Mouse (Mus musculus) spleen, adult 18-20 months (tissue): Measurements from ENCODE around the gene Sowaha.

Experiments
- DNase-seq, 2 experiments: peaks; one replicate each; pipeline ENCODE4 v3.0.0; 2022; ENCODE audit warnings: mixed read lengths in 2 of 2

Sowaha gene

DNA sequence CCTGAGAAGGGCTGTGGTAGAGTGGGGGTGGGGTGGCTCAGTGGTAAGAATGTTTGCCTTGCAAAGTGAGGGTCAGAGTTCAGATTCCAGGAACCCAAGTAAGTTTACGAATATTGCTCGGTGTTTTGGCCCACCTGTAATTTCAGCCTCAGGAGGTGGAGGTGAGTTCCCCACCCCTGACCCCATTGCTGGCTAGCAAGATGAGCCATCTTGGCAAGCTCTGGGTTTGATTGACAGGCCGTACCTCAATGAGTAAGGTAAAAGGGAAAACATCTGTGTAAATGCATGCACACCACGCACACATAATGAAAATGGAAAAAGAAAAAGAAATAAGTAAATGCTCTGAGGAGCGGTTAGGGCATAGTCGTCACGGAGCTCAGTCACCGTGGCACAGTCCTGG is 24.3 kb upstream of the Sowaha start:
- no peak for DNase-seq

- no peak for DNase-seq
Measured at GRCm38 (mm10) chr11:53503738-53504137, 23.7 kb upstream of the Sowaha start.

- DNase-seq = no peak
Measured at GRCm38 (mm10) chr11:53502039-53502765, 22.1 kb upstream of the Sowaha start.

- no peak for DNase-seq
Measured at GRCm38 (mm10) chr11:53500569-53500968, 20.5 kb upstream of the Sowaha start.

DNA sequence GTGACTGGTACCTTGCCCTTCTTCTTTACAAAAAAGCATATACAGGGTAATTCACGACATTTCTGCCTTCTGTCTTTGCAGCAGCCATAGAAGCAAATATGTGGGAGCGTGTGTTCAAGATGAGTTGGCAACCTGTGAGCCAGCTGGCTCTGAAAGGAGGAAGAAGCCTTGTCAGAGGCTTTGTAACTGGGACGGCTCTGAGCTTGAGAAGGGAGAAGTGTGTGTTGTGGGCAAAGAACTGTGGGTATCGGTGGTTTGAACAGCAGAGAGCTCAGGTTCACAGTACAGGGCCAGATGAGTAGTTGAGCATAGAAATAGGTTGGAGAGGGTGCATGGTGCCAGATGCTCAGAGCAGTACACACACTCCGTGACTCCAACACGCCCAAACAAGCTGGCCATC is 16.9 kb upstream of the Sowaha start:
- no peak for DNase-seq

DNA sequence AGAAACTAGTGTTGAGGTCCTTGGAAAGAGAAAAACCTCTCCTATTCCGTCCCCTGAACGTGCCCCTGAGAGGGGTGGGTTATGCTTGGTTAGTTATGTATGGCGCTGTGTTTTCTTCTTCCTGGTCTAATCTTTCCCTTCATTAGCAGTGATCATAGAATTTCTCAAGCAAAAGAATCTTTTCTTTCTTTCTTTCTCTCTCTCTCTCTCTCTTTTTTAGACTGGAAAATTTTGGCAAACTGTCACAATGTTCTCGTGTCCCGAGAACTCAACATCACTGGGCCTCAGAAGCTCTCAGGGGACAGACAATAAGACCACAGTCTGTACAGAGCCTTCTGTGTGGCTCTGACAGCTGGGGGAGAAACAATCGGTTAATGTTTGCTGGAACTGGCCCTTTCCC is 15.3 kb upstream of the Sowaha start:
- DNase-seq = no peak

DNA sequence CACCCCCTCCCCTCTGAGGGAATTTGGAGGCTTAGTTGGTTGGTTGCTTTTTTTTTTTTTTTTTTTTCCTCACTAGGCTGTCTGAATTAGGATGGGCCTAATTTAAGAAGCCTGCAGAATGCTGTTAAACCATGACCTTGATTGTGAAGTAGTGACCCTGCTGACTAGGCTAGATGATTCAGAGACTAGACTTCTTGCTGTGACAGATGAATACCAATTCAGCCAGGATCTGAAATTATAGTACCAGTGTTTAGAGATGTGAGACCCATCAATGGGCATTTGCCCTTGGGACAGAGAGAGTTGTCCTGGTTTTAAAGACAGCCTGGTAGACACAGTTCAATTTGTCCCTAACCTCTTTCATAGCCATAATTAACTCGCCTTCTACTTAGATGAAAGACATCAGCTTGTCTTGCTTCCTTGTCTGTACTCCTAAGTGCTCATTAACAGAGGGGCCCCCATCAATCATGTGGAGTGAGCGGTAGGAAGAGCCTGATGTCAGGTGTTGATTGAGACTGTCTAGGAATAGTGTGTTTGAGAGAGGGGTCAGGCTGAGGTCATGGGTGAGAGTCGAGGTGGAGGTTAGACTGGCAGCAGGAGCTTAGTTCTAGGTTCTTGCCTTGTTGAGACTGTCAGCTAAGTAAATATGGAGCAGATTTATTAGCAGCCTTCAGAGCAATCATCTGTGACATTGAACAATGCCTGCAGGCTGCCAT is 13.3 kb upstream of the Sowaha start:
- DNase-seq = no peak

DNA sequence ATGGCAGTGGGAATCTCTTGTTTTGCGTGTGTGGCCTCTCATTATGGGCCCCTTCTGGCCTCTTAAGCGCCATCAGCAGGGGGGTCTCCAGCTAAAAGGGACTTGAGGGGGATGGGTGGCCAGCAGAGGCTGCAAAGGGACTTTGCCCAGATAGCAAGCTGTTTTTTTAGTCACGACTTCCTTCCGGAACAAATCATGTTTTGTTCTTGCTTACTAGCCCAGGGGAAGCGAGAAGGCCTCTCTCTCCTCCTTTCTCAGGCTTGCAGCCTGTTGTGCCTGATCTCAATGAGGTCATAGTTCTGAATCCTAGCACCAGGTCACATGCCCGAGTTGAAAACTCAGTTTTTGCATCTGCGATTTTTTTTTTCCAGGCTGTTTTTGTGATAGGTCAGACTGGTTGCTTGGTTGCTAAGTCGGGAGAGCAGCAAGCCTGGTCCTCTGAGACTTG is 11.9 kb upstream of the Sowaha start:
- no peak for DNase-seq

GRCm38 (mm10) chr11:53489421-53489820 is 9.3 kb upstream of the Sowaha start:
- DNase-seq = no peak

GRCm38 (mm10) chr11:53489007-53489406 is 8.9 kb upstream of the Sowaha start:
- no peak for DNase-seq

DNA sequence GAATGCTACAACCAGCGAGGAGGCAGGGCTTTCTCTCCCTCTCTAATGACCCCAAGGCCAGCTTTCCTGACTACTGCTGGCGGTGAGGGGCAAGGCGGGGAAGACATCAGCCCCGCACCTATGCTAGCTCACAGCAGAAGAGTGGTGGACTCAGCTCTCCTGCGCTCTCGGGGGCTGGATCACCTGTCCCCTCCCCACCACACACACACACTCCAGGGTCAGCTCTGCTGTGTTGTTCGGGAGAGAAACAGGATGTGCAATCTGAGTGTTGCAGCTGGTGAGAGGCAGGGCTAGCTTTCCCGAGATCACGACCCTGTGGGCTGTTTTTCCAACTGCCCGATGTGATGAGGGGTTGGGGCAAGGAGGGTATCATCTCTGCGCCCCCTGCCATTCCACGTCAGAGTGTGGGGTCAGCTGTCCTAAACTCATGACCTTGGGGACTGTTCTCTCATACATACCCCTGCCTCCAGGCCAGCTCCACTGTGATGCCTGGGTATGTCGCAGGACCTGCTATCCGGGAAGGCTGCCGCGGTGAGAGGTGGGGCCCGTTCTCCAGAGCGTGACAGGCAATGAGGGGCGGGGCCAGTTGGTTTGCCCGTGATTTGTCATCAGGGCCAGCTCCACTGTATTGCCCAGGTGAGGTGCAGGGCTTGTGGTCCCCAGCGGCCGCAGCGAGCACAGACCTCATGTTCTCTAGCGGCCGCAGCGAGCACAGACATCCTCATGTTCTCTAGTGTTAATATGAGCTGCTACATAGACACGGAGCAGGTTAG is 6.9 kb upstream of the Sowaha start:
- peak in 1 of 2 experiments; percentile 3 for DNase-seq

GRCm38 (mm10) chr11:53486351-53486750 is 6.3 kb upstream of the Sowaha start:
- DNase-seq = no peak

GRCm38 (mm10) chr11:53485719-53486118 is 5.6 kb upstream of the Sowaha start:
- no peak for DNase-seq

DNA sequence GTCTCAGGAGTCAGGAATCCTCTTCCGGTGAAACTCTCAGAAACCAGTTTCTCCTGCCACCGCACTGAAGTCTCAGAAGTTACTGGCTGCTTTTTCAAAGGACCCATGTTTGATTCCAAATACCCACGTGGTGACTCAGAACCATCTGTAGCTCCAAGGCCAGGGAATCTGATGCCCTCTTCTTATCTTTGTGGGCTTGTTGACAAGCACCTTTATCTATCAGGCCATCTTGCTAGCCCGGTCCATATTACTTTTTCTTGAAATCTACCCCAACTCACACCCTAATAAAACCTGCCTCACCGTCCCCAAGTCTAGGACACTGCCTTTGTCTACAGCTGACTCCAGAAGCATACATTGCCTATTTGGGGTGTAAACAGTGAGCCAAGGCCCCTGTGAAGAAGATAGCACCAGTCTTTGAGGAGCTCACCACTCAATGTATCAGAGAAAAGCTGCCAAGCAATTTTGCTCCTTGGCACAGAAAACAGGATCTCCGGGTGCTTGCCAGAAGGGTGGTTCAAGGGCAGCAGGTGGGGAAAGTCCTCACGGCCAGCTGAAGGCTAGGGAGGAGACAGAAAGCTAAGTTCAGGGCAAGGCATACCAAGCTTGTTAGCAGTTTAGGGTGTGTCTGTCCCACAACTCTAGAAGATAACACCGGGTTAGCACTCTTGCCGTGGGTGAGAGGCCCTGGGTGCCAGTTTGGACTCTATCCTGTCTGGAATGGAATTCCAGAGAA is 3.3 kb upstream of the Sowaha start:
- DNase-seq = no peak

DNA sequence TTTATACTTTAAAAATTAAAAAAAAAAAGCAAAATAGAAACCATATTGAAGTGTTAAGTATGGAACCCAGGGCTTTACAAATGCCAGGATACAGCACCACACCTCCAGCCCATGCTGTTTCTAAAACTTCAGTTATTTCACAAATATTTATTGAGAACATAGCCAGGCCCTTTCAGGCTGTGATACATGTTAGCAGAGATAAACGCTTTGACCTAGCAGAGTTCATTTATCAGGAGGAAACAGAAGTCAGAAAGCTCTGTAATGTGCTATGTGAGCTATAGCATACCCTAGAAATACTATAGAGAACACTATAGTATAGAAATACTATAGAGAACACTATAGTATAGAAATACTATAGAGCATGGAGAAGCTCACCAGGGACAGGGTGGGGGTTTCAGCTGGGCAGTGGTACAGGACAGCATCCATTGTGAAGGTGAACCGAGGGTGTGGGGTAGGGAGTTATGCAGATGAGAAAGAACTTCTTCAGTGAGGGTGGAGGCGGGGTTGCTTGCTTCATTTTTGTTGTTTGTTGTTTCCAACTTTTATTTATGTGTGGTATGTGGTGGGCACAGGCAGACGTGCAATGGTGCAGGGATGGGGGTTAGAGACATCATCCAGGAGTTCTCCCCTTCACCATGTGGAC is 1.1 kb upstream of the Sowaha start:
- DNase-seq = no peak

DNA sequence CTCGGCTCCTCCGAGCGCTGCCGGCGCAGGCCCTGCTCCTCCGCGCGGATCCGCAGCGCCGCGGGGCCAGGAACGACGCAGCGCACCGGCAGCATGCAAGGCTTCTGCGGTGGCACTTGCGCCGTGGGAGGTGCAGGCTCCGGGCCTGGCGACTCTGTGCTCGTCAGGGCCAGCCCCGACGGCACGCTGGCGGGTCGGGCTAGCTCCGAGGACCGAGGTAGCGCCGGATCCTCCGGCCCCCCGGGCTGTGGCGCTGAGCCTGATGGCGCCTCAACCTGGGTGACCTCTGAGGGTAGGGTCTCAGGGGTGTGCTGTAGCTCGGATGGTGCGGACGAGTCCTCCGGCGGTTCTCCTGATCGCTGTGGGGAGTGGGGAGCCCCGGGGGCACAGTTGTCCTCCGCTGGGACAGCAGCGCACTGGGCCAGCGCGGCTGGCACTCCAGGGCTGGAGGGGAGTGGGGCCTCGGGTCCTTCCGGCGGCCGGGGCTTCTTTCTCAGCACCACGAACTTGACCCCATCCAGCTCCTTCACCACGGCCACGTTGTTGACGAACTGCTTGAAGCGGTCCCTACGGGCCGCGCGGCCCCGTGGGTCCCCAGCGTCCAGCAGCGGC is 797 bp downstream of the Sowaha start:
- DNase-seq = no peak

DNA sequence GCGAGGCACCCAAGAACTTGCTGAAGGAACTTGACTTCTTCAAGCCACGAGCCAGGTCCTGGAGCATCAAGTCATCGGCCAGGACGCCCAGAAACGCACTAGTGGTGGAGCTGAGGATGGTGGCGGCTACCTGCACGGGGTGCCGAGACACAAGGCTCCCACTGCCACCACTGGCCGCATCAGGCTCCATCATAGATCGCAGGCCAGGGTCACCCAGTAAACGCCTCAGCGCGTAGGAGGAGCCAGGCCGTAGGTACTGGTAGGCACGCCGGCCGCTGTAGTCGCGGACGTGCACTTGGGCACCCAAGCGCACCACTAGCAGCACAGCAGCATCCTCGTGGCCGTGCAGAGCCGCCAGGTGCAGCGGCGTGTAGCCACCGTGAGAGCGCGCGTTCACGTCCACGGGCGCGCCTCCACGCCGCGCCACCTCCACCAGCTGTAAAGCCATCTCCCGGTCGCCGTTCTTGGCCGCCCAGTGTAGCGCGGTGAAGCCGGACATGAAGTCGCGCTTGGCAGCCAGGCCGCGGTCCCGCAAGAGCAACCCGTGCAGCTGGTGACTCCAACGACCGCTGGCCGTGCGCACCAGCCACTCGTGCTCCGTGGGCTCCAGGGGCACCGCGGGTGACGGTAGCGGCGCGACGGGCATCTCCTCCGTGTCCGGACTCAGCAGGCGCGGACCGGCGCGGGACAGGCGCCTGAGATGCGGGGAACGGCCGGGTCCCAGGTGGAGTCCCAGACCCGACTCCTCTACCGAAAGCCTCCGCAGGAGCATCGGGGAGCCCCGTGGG is 1.5 kb downstream of the Sowaha start:
- DNase-seq = no peak

GRCm38 (mm10) chr11:53477833-53478232 is 2.2 kb downstream of the Sowaha start:
- DNase-seq = no peak

DNA sequence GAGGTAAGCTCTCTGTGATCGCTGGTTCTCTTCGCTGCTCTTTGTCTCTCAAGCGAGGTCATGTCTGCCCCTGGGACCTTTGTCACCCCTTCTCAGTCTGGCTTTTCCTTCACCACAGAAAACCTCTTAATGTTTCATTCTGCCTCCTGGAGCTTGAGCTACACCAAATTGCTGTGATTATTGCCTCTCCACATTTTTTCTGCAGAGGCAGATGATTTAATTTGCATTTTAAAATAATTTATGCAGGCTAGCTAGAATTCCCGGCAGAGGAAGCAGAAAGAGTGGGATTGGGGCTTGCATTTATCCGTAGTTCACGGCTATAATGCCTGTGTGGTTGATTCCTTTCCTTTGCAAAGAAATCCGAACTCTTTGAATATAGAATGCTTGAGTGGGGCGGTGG is 4.5 kb downstream of the Sowaha start:
- DNase-seq = no peak

GRCm38 (mm10) chr11:53472709-53473108 is 7.4 kb downstream of the Sowaha start:
- DNase-seq = no peak
